8 mouse cellular contexts compared by ENCODE assay signal in genomic region chr4:82304148-82304871, GRCm38 (mm10).
DNase-seq lines count a peak whose midpoint lies in the region; ATAC-seq lines count a peak whose summit lies in the region.

No protein-coding gene starts in this region.

- peak overlapping the region; percentile 91 for H3K27ac ChIP-seq in forebrain, embryonic 15.5 days (replicated peaks)
- H3K27ac ChIP-seq in hindbrain, embryonic 14.5 days: peak overlapping the region; percentile 83
- H3K27ac ChIP-seq in liver, embryonic 11.5 days (ENCODE audit: low read depth, low read length): peak overlapping the region; percentile 52; the same call in 1 of the 2 replicates
- H3K27ac ChIP-seq in neural tube, embryonic 13.5 days (replicated peaks): peak overlapping the region; percentile 81

- no peak overlapping the region for H3K9ac ChIP-seq in forebrain, embryonic 15.5 days (replicated peaks)
- H3K9ac ChIP-seq in hindbrain, embryonic 14.5 days: no peak overlapping the region
- H3K9ac ChIP-seq in liver, embryonic 11.5 days (ENCODE audit: low read depth, low read length): no peak overlapping the region
- peak overlapping the region; percentile 2; the same call in 1 of the 2 replicates for H3K9ac ChIP-seq in neural tube, embryonic 13.5 days

- H3K4me2 ChIP-seq in forebrain, embryonic 15.5 days (replicated peaks): peak overlapping the region; percentile 16
- peak overlapping the region; percentile 31 for H3K4me2 ChIP-seq in hindbrain, embryonic 14.5 days (replicated peaks)
- no peak overlapping the region for H3K4me2 ChIP-seq in liver, embryonic 11.5 days
- peak overlapping the region; percentile 29 for H3K4me2 ChIP-seq in neural tube, embryonic 13.5 days

- no peak overlapping the region for H3K4me3 ChIP-seq in forebrain, embryonic 15.5 days
- H3K4me3 ChIP-seq in hindbrain, embryonic 14.5 days (replicated peaks; ENCODE audit: low read length): no peak overlapping the region
- no peak overlapping the region for H3K4me3 ChIP-seq in liver, embryonic 11.5 days (ENCODE audit: low read depth, low read length)
- no peak overlapping the region for H3K4me3 ChIP-seq in neural tube, embryonic 13.5 days

- no peaks in the 10 kb centered on the region for H3K27me3 ChIP-seq in forebrain, embryonic 15.5 days
- no peaks in the 10 kb centered on the region for H3K27me3 ChIP-seq in hindbrain, embryonic 14.5 days (ENCODE audit: control insufficient read depth, insufficient read depth, low read length)
- H3K27me3 ChIP-seq in liver, embryonic 11.5 days (replicated peaks; ENCODE audit: control insufficient read depth, insufficient read depth, low read length): no peaks in the 10 kb centered on the region
- H3K27me3 ChIP-seq in neural tube, embryonic 13.5 days: no peaks in the 10 kb centered on the region

- peaks cover 51% of the 10 kb centered on the region for H3K4me1 ChIP-seq in forebrain, embryonic 15.5 days
- H3K4me1 ChIP-seq in hindbrain, embryonic 14.5 days (replicated peaks; ENCODE audit: control insufficient read depth, insufficient read depth, low read length): peaks cover 35% of the 10 kb centered on the region
- H3K4me1 ChIP-seq in liver, embryonic 11.5 days (replicated peaks; ENCODE audit: control insufficient read depth, insufficient read depth, low read length): peaks cover 7% of the 10 kb centered on the region
- peaks cover 55% of the 10 kb centered on the region for H3K4me1 ChIP-seq in neural tube, embryonic 13.5 days (replicated peaks)

- peak; percentile 74 for ATAC-seq in forebrain, embryonic 15.5 days (replicated peaks)
- ATAC-seq in hindbrain, embryonic 14.5 days (ENCODE audit: low FRiP score): peak; percentile 75; the same call in 1 of the 2 replicates
- ATAC-seq in liver, embryonic 11.5 days (replicated peaks; ENCODE audit: low FRiP score): no peak
- ATAC-seq in neural tube, embryonic 13.5 days (ENCODE audit: low read depth): peak; percentile 71

- H3K9me3 ChIP-seq in forebrain, embryonic 15.5 days: no peaks in the 10 kb centered on the region
- H3K9me3 ChIP-seq in hindbrain, embryonic 14.5 days (ENCODE audit: control insufficient read depth, low read length): no peaks in the 10 kb centered on the region
- no peaks in the 10 kb centered on the region for H3K9me3 ChIP-seq in liver, embryonic 11.5 days (ENCODE audit: control insufficient read depth, low read length)
- no peaks in the 10 kb centered on the region for H3K9me3 ChIP-seq in neural tube, embryonic 13.5 days

- WGBS in forebrain, embryonic 15.5 days: 2% methylated on average over 17 of the region's 17 CpGs
- 5% methylated on average over 17 of the region's 17 CpGs for WGBS in hindbrain, embryonic 14.5 days
- WGBS in liver, embryonic 11.5 days: 31% methylated on average over 17 of the region's 17 CpGs
- 11% methylated on average over 17 of the region's 17 CpGs for WGBS in neural tube, embryonic 13.5 days

- peaks cover 10% of the 10 kb centered on the region for H3K36me3 ChIP-seq in forebrain, embryonic 15.5 days
- H3K36me3 ChIP-seq in hindbrain, embryonic 14.5 days (replicated peaks; ENCODE audit: control insufficient read depth, insufficient read depth): peaks cover 12% of the 10 kb centered on the region
- H3K36me3 ChIP-seq in liver, embryonic 11.5 days (ENCODE audit: control insufficient read depth, insufficient read depth, low read length): peaks cover 2% of the 10 kb centered on the region; the same call in 1 of the 2 replicates
- H3K36me3 ChIP-seq in neural tube, embryonic 13.5 days: peaks cover 14% of the 10 kb centered on the region

- peak; percentile 5 for DNase-seq in ovary, adult 18-20 months (ENCODE audit: low spot score)
- DNase-seq in ovary, postnatal 10 days (ENCODE audit: low spot score): no peak
- peak; percentile 68 for DNase-seq in hindbrain, embryonic 14.5 days (ENCODE audit: low spot score)
- no peak for DNase-seq in liver, embryonic 11.5 days (ENCODE audit: low spot score)
- no peak for DNase-seq in cerebellum, postnatal 14 days
- DNase-seq in adipocyte (ENCODE audit: low spot score): no peak

Comparison
In these comparisons a context has a peak if more than half of its experiments do, and no peak if none do; other contexts are left out.
1. DNase-seq: peak in ovary, adult 18-20 months (single experiment) and hindbrain, embryonic 14.5 days (single experiment); none in ovary, postnatal 10 days (single experiment), liver, embryonic 11.5 days (single experiment), cerebellum, postnatal 14 days (0 of 2) and adipocyte (single experiment).
2. Peak in every context shown above with its lines, with median percentiles within 50 percentile points of each other: H3K27ac ChIP-seq.